Mouse (Mus musculus) embryonic fibroblast, embryonic 13.5 days (primary cell): ENCODE measurements around the gene Ccrl2.
A peak's percentile ranks its signal among the peaks of the same experiment; 100 is the strongest.

Source experiments
- CTCF ChIP-seq: IDR thresholded peaks from 2 replicates; pipeline ENCODE4 v1.5.1; 2011; ENCODE audit warnings: mild to moderate bottlenecking, control low read depth, low read length, moderate library complexity, borderline replicate concordance; ENCODE audit not compliant: insufficient read depth
- POLR2A ChIP-seq: IDR thresholded peaks from 2 replicates; pipeline ENCODE4 v1.6.1; 2011; ENCODE audit warnings: low read depth, mild to moderate bottlenecking, control low read depth, low read length, moderate library complexity

DNA sequence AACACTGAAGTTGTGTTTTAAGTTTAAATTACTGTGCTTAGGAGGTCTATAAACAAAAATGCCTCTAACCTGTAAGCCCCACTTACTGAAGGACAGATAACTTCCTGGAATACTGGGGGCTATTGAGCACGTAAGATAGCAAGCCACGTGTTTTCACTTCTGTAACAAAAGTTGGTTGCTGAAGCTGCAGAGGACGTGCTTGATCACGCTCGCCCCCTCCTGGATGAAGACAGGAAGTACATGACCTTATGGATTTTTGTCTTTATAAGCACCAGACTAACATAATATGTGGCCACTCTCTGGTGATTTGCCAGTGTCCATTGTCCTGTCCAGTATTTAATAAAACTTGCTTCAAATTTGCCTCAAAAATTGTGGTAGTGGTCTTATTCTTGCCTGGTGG is 20.4 kb upstream of the Ccrl2 start:
- no peak for TF ChIP-seq POLR2A
- TF ChIP-seq CTCF = peak; percentile 41; the same call in 1 of the 2 replicates
